Comparison of ENCODE assay signal across 30 mouse cellular contexts in the genomic region with DNA sequence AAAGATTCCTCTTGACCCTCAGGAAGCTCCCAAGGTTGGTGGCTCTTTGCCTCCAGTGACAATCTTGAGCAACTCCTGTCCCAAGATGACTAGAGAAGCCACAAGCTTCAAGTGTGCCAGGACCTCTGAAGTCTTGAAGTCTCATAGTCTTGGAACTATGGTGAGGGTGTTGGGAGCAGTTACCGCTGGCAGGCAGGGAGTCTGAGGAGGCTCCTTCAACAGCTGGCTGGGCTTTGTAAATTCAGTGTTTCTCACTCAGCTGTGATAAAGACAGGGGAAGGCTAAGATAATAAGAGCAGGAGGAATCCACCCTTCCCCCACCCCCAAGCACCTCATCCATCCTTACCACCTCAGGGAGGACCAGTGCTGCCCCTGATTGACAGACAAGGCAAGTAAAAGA.
"Had no signal": no experiment of that assay in that cellular context is flagged by ENCODE, and none has a peak within 500 bp of the region (broad histone marks: within the 10 kb centered on the region; RNA-seq: fewer than 3 reads in every experiment).

No protein-coding gene starts in this region.

- H3K9ac ChIP-seq: limb, embryonic 12.5 days; limb, embryonic 13.5 days; limb, embryonic 15.5 days; liver, embryonic 12.5 days; liver, embryonic 13.5 days; liver, embryonic 14.5 days; liver, embryonic 15.5 days; liver, postnatal 0 days; lung, embryonic 14.5 days; lung, embryonic 15.5 days; midbrain, embryonic 12.5 days; midbrain, embryonic 13.5 days; midbrain, embryonic 15.5 days had no signal

- H3K4me3 ChIP-seq: left cerebral cortex, adult 2 months; limb, embryonic 10.5 days; limb, embryonic 12.5 days; limb, embryonic 13.5 days; limb, embryonic 15.5 days; liver, embryonic 12.5 days; liver, embryonic 13.5 days; liver, embryonic 15.5 days; lung, embryonic 15.5 days; megakaryocyte, embryonic 14.5 days; midbrain, embryonic 12.5 days; midbrain, embryonic 13.5 days; midbrain, embryonic 15.5 days; myocyte had no signal

- ATAC-seq: liver, embryonic 12.5 days; liver, postnatal 0 days; lung, postnatal 0 days; midbrain, embryonic 13.5 days; midbrain, embryonic 15.5 days; midbrain, embryonic 16.5 days had no signal

- DNase-seq: left cerebral cortex, postnatal 4 days; liver; liver, embryonic 13.5 days; liver, postnatal 0 days; lung, adult 18-20 months; lung, adult 2 months; lung, embryonic 14.5 days; lung, postnatal 10 days; lung, postnatal 14 days; lung, postnatal 36 days; lung, postnatal 4 days; midbrain, embryonic 14.5 days had no signal

- H3K27me3 ChIP-seq: limb, embryonic 12.5 days; limb, embryonic 13.5 days; limb, embryonic 15.5 days; liver, embryonic 12.5 days; liver, embryonic 13.5 days; liver, embryonic 15.5 days; lung, embryonic 15.5 days; midbrain, embryonic 12.5 days; midbrain, embryonic 13.5 days; midbrain, embryonic 15.5 days had no signal

- H3K27ac ChIP-seq: left cerebral cortex, adult 2 months; limb, embryonic 10.5 days; limb, embryonic 12.5 days; limb, embryonic 13.5 days; limb, embryonic 15.5 days; liver, embryonic 12.5 days; liver, embryonic 13.5 days; liver, embryonic 14.5 days; liver, embryonic 15.5 days; lung, embryonic 15.5 days; macrophage; midbrain, embryonic 12.5 days; midbrain, embryonic 13.5 days; midbrain, embryonic 15.5 days had no signal

- H3K4me2 ChIP-seq: limb, embryonic 12.5 days; limb, embryonic 13.5 days; limb, embryonic 15.5 days; liver, embryonic 11.5 days; liver, embryonic 12.5 days; liver, embryonic 13.5 days; liver, embryonic 15.5 days; lung, embryonic 14.5 days; lung, embryonic 15.5 days; midbrain, embryonic 12.5 days; midbrain, embryonic 13.5 days; midbrain, embryonic 15.5 days had no signal

- H3K9me3 ChIP-seq: limb, embryonic 10.5 days; limb, embryonic 12.5 days; limb, embryonic 13.5 days; limb, embryonic 15.5 days; liver, embryonic 12.5 days; liver, embryonic 13.5 days; liver, embryonic 15.5 days; lung, embryonic 15.5 days; megakaryocyte, embryonic 14.5 days; midbrain, embryonic 12.5 days; midbrain, embryonic 13.5 days; midbrain, embryonic 15.5 days had no signal

- H3K4me1 ChIP-seq: liver, embryonic 12.5 days; liver, embryonic 13.5 days; liver, embryonic 15.5 days; megakaryocyte, embryonic 14.5 days had no signal

- H3K36me3 ChIP-seq: limb, embryonic 10.5 days; limb, embryonic 12.5 days; limb, embryonic 13.5 days; limb, embryonic 15.5 days; liver, embryonic 12.5 days; liver, embryonic 13.5 days; liver, embryonic 15.5 days; lung, embryonic 15.5 days; midbrain, embryonic 12.5 days; midbrain, embryonic 13.5 days; midbrain, embryonic 15.5 days had no signal
